Mouse (Mus musculus) ES-Bruce4 (cell line): ENCODE results near the gene Pim3. TPM values are rescaled to one million over a fixed set of nuclear protein-coding genes. Genes with fewer than 3 reads are reported as not detected.
A peak's percentile ranks its signal among the peaks of the same experiment; 100 is the strongest.

Source experiments
- H3K27ac ChIP-seq: 2 replicates; pipeline ENCODE4 v1.5.1; 2012; ENCODE audit warnings: low read length, inconsistent platforms; ENCODE audit not compliant: insufficient read depth
- H3K27me3 ChIP-seq: 2 replicates; pipeline ENCODE4 v1.6.1; 2012; ENCODE audit warnings: mild to moderate bottlenecking, low read length, inconsistent platforms; ENCODE audit not compliant: control insufficient read depth, poor library complexity, insufficient read depth, severe bottlenecking
- H3K36me3 ChIP-seq: 2 replicates; pipeline ENCODE4 v1.6.1; 2012; ENCODE audit warnings: inconsistent platforms, mild to moderate bottlenecking, low read length, moderate library complexity; ENCODE audit not compliant: control insufficient read depth, poor library complexity, insufficient read depth, severe bottlenecking
- H3K4me1 ChIP-seq: one replicate; pipeline ENCODE4 v1.8.1; 2011; ENCODE audit warnings: low read length; ENCODE audit not compliant: control insufficient read depth, insufficient read depth
- H3K4me3 ChIP-seq: 2 replicates; pipeline ENCODE4 v1.5.1; 2011; ENCODE audit warnings: low read depth, mild to moderate bottlenecking, low read length
- H3K9ac ChIP-seq: 2 replicates; pipeline ENCODE4 v1.6.1; 2012; ENCODE audit warnings: low read depth, mild to moderate bottlenecking, inconsistent platforms; ENCODE audit not compliant: poor library complexity, severe bottlenecking
- H3K9me3 ChIP-seq: replicated peaks from 2 replicates; pipeline ENCODE4 v1.6.1; 2012; ENCODE audit warnings: mild to moderate bottlenecking, low read length, inconsistent platforms; ENCODE audit not compliant: control insufficient read depth, poor library complexity, insufficient read depth, severe bottlenecking
- CTCF ChIP-seq: IDR thresholded peaks from one replicate; pipeline ENCODE4 v1.8.1; 2011; ENCODE audit warnings: low read depth, low read length
- EP300 ChIP-seq: IDR thresholded peaks from 2 replicates; pipeline ENCODE4 v1.6.1; 2011; ENCODE audit warnings: low read depth, low read length; ENCODE audit not compliant: insufficient read depth
- POLR2A ChIP-seq: IDR thresholded peaks from one replicate; pipeline ENCODE4 v1.8.1; 2011; ENCODE audit warnings: low read length; ENCODE audit not compliant: insufficient read depth
- polyA plus RNA-seq: library from polyadenylated mRNA; stranded (reverse); fragments of >200 nt; gene quantifications from 2 replicates; pipeline ENCODE4 v1.2.4, GENCODE M21; 2011; ENCODE audit warnings: low read depth; ENCODE audit not compliant: missing spikeins, insufficient read depth, insufficient read length

Pim3 gene
- polyA plus RNA-seq, 1 experiment = 128 TPM

GRCm38 (mm10) chr15:88840126-88840525 lies 21.9 kb upstream of the Pim3 start:
- Histone ChIP-seq H3K9me3 (no peaks in the 10 kb centered on the region), H3K36me3 (no peaks in the 10 kb centered on the region), H3K4me1 (peaks cover 5% of the 10 kb centered on the region), H3K27me3 (no peaks in the 10 kb centered on the region), H3K9ac (peak overlapping the region; percentile 42), H3K27ac (peak overlapping the region; percentile 36), H3K4me3 (peak overlapping the region; percentile 47)
- TF ChIP-seq POLR2A = no peak
- no peak for TF ChIP-seq EP300
- no peak for TF ChIP-seq CTCF

- TF ChIP-seq CTCF (no peak), EP300 (no peak), POLR2A (no peak)
- Histone ChIP-seq H3K9ac (no peak overlapping the region), H3K36me3 (no peaks in the 10 kb centered on the region), H3K27me3 (no peaks in the 10 kb centered on the region), H3K4me1 (peaks cover 5% of the 10 kb centered on the region), H3K4me3 (no peak overlapping the region), H3K27ac (no peak overlapping the region), H3K9me3 (no peaks in the 10 kb centered on the region)
Observed at GRCm38 (mm10) chr15:88841160-88841559, 20.8 kb upstream of the Pim3 start.

- Histone ChIP-seq H3K9me3 (no peaks in the 10 kb centered on the region), H3K4me3 (no peak overlapping the region), H3K4me1 (peaks cover 5% of the 10 kb centered on the region), H3K27me3 (no peaks in the 10 kb centered on the region), H3K27ac (no peak overlapping the region), H3K9ac (no peak overlapping the region), H3K36me3 (no peaks in the 10 kb centered on the region)
- TF ChIP-seq POLR2A (no peak), EP300 (no peak), CTCF (no peak)
Observed at GRCm38 (mm10) chr15:88841580-88842299, 20.2 kb upstream of the Pim3 start.

GRCm38 (mm10) chr15:88842300-88842673 lies 19.7 kb upstream of the Pim3 start:
- no peak for TF ChIP-seq EP300
- TF ChIP-seq CTCF = no peak
- no peak for TF ChIP-seq POLR2A
- H3K9me3 ChIP-seq = no peaks in the 10 kb centered on the region
- no peak overlapping the region for H3K27ac ChIP-seq
- H3K4me1 ChIP-seq = peaks cover 5% of the 10 kb centered on the region
- H3K4me3 ChIP-seq = no peak overlapping the region
- no peak overlapping the region for H3K9ac ChIP-seq
- H3K27me3 ChIP-seq = no peaks in the 10 kb centered on the region
- no peaks in the 10 kb centered on the region for H3K36me3 ChIP-seq

- no peak for TF ChIP-seq POLR2A
- TF ChIP-seq CTCF = no peak
- no peak for TF ChIP-seq EP300
- H3K27ac ChIP-seq = no peak overlapping the region
- no peaks in the 10 kb centered on the region for H3K9me3 ChIP-seq
- H3K4me3 ChIP-seq = no peak overlapping the region
- peaks cover 5% of the 10 kb centered on the region for H3K4me1 ChIP-seq
- H3K36me3 ChIP-seq = no peaks in the 10 kb centered on the region
- H3K9ac ChIP-seq = no peak overlapping the region
- H3K27me3 ChIP-seq = no peaks in the 10 kb centered on the region
Observed at GRCm38 (mm10) chr15:88843486-88844097, 18.4 kb upstream of the Pim3 start.

- no peak overlapping the region for H3K27ac ChIP-seq
- no peak overlapping the region for H3K9ac ChIP-seq
- H3K27me3 ChIP-seq = no peaks in the 10 kb centered on the region
- TF ChIP-seq POLR2A (no peak), EP300 (no peak), CTCF (no peak)
- H3K9me3 ChIP-seq = no peaks in the 10 kb centered on the region
- H3K4me3 ChIP-seq = no peak overlapping the region
- no peaks in the 10 kb centered on the region for H3K36me3 ChIP-seq
- H3K4me1 ChIP-seq = no peaks in the 10 kb centered on the region
Observed at GRCm38 (mm10) chr15:88844966-88845365, 17.0 kb upstream of the Pim3 start.
